Mouse (Mus musculus) kidney, adult 2 months (tissue): ENCODE measurements around the gene Fbxl17. TPM values are rescaled to one million over a fixed set of nuclear protein-coding genes. Genes with fewer than 3 reads are reported as not detected.

Experiments used
- DNase-seq: peaks from one replicate; pipeline ENCODE4 v3.0.0; 2021
- H3K27ac ChIP-seq: fragments of 200-500 bp; 2 replicates; pipeline ENCODE4 v1.5.1; 2012; ENCODE audit warnings: low read depth, low read length, control low read depth, inconsistent platforms; ENCODE audit not compliant: insufficient read depth
- H3K27me3 ChIP-seq: fragments of 200-500 bp; replicated peaks from 2 replicates; pipeline ENCODE4 v1.6.1; 2012; ENCODE audit warnings: mild to moderate bottlenecking, moderate library complexity, low read length, inconsistent platforms; ENCODE audit not compliant: control insufficient read depth, insufficient read depth
- H3K36me3 ChIP-seq: fragments of 200-500 bp; 2 replicates; pipeline ENCODE4 v1.6.1; 2012; ENCODE audit warnings: mild to moderate bottlenecking, moderate library complexity, low read length, inconsistent platforms; ENCODE audit not compliant: control insufficient read depth, insufficient read depth
- H3K4me1 ChIP-seq: fragments of 200-500 bp; 2 replicates; pipeline ENCODE4 v1.6.1; 2011; ENCODE audit warnings: low read length; ENCODE audit not compliant: control insufficient read depth, insufficient read depth
- H3K4me3 ChIP-seq: fragments of 200-500 bp; 2 replicates; pipeline ENCODE4 v1.5.1; 2011; ENCODE audit warnings: mild to moderate bottlenecking, low read depth, low read length, control low read depth; ENCODE audit not compliant: insufficient read depth
- CTCF ChIP-seq: fragments of 200-500 bp; conservative IDR thresholded peaks from 2 replicates; pipeline ENCODE4 v1.5.1; 2011; ENCODE audit warnings: low read depth, mild to moderate bottlenecking, control low read depth, low read length, moderate library complexity, mixed read lengths; ENCODE audit not compliant: insufficient read depth, insufficient read length
- POLR2A ChIP-seq: fragments of 200-500 bp; IDR thresholded peaks from one replicate; pipeline ENCODE4 v1.6.1; 2011; ENCODE audit warnings: low read depth, low read length, control low read depth
- WGBS: fragments of 180-500 bp; shearing (Covaris S2); methylation state at CpG from one replicate; pipeline ENCODE4 v1.1.7; 2018; 5-methylcytosine and 5-hydroxymethylcytosine counted together
- polyA plus RNA-seq: library from polyadenylated mRNA; depleted of rRNA; stranded (reverse); fragments of >200 nt; gene quantifications from 2 replicates; pipeline ENCODE4 v1.2.3, GENCODE M21; 2012; rRNA removed

Fbxl17 gene
- 9.2 and 10.2 TPM in 2 replicates for polyA plus RNA-seq

- Histone ChIP-seq H3K4me1 (peaks cover 19% of the 10 kb centered on the region), H3K27me3 (no peaks in the 10 kb centered on the region), H3K27ac (peak within 1 kb of the TSS; percentile 90), H3K36me3 (no peaks in the 10 kb centered on the region), H3K4me3 (peak within 1 kb of the TSS; percentile 79)
- WGBS: 1% methylated on average over 73 of the region's 80 CpGs
- TF ChIP-seq CTCF (no peak), POLR2A (no peak)
- peak; percentile 74 for DNase-seq
Observed at GRCm38 (mm10) chr17:63499636-63500155, at the start of gene Fbxl17. Fbxl17 (minus strand) TSS chr17:63500017.

- Histone ChIP-seq H3K27me3 (no peaks in the 10 kb centered on the region), H3K36me3 (no peaks in the 10 kb centered on the region), H3K4me1 (no peaks in the 10 kb centered on the region), H3K27ac (no peak overlapping the region), H3K4me3 (no peak overlapping the region)
- TF ChIP-seq CTCF (peak; percentile 38), POLR2A (no peak)
- WGBS: 72% methylated on average over 4 of the region's 4 CpGs
- peak; percentile 3 for DNase-seq
Observed at GRCm38 (mm10) chr17:63547465-63547864, 47.6 kb upstream of the Fbxl17 start.

GRCm38 (mm10) chr17:63534576-63535265 is 34.9 kb upstream of the Fbxl17 start:
- no peaks in the 10 kb centered on the region; the same call in 1 of the 2 replicates for H3K27me3 ChIP-seq
- TF ChIP-seq CTCF (no peak), POLR2A (no peak)
- no peak overlapping the region for H3K27ac ChIP-seq
- DNase-seq: no peak
- no peaks in the 10 kb centered on the region for H3K4me1 ChIP-seq
- 95% methylated on average over 17 of the region's 17 CpGs for WGBS
- no peaks in the 10 kb centered on the region for H3K36me3 ChIP-seq
- H3K4me3 ChIP-seq: no peak overlapping the region

- 42% methylated on average over 6 of the region's 6 CpGs for WGBS
- TF ChIP-seq CTCF: no peak
- TF ChIP-seq POLR2A: no peak
- H3K4me1 ChIP-seq: no peaks in the 10 kb centered on the region
- no peaks in the 10 kb centered on the region for H3K36me3 ChIP-seq
- DNase-seq: no peak
- no peak overlapping the region for H3K4me3 ChIP-seq
- H3K27ac ChIP-seq: no peak overlapping the region
- no peaks in the 10 kb centered on the region; the same call in 1 of the 2 replicates for H3K27me3 ChIP-seq
Observed at GRCm38 (mm10) chr17:63533074-63533836, 33.4 kb upstream of the Fbxl17 start.

GRCm38 (mm10) chr17:63529476-63529875 is 29.7 kb upstream of the Fbxl17 start:
- no peaks in the 10 kb centered on the region; the same call in 1 of the 2 replicates for H3K27me3 ChIP-seq
- no peak for TF ChIP-seq CTCF
- no peak for TF ChIP-seq POLR2A
- no peaks in the 10 kb centered on the region for H3K36me3 ChIP-seq
- no peaks in the 10 kb centered on the region for H3K4me1 ChIP-seq
- H3K4me3 ChIP-seq: no peak overlapping the region
- no peak for DNase-seq
- WGBS: 70% methylated on average over 6 of the region's 6 CpGs
- no peak overlapping the region for H3K27ac ChIP-seq

GRCm38 (mm10) chr17:63520691-63521090 is 20.9 kb upstream of the Fbxl17 start:
- TF ChIP-seq POLR2A (no peak), CTCF (no peak)
- no peaks in the 10 kb centered on the region for H3K36me3 ChIP-seq
- H3K4me1 ChIP-seq: no peaks in the 10 kb centered on the region
- 67% methylated on average over 2 of the region's 2 CpGs for WGBS
- DNase-seq: no peak
- H3K4me3 ChIP-seq: no peak overlapping the region
- no peaks in the 10 kb centered on the region; the same call in 1 of the 2 replicates for H3K27me3 ChIP-seq
- no peak overlapping the region for H3K27ac ChIP-seq

GRCm38 (mm10) chr17:63510451-63510850 is 10.6 kb upstream of the Fbxl17 start:
- Histone ChIP-seq H3K27ac (no peak overlapping the region), H3K27me3 (no peaks in the 10 kb centered on the region), H3K36me3 (no peaks in the 10 kb centered on the region), H3K4me1 (no peaks in the 10 kb centered on the region), H3K4me3 (no peak overlapping the region)
- TF ChIP-seq CTCF: no peak
- DNase-seq: no peak
- WGBS: 93% methylated on average over 2 of the region's 2 CpGs
